Mouse (Mus musculus) G1E (cell line): ENCODE data around the gene Phkb. TPM values are rescaled to one million over a fixed set of nuclear protein-coding genes. Genes with fewer than 3 reads are reported as not detected.
A peak's percentile ranks its signal among the peaks of the same experiment; 100 is the strongest.

ENCODE experiments used
- ATAC-seq: 2 replicates; pipeline ENCODE4 v1.8.0; 2016; ENCODE audit warnings: mild to moderate bottlenecking; ENCODE audit not compliant: insufficient number of reproducible peaks, poor library complexity, low FRiP score, severe bottlenecking; ENCODE audit errors: extremely low read depth
- DNase-seq: peaks from one replicate; pipeline ENCODE4 v3.0.0; 2012; ENCODE audit warnings: low spot score
- H3K27me3 ChIP-seq: 2 replicates; pipeline ENCODE4 v1.6.1; 2012; ENCODE audit warnings: mild to moderate bottlenecking, low read length, inconsistent platforms; ENCODE audit not compliant: insufficient read depth
- H3K36me3 ChIP-seq: replicated peaks from 2 replicates; pipeline ENCODE3; 2012; ENCODE audit warnings: mild to moderate bottlenecking, inconsistent platforms
- H3K4me1 ChIP-seq: 2 replicates; pipeline ENCODE4 v1.6.1; 2012; ENCODE audit warnings: low read depth, low read length, inconsistent platforms, mixed read lengths; ENCODE audit not compliant: insufficient read depth
- H3K4me3 ChIP-seq: 2 replicates; pipeline ENCODE4 v1.5.1; 2012; ENCODE audit warnings: low read depth, mild to moderate bottlenecking, inconsistent platforms, low read length, moderate library complexity, mixed read lengths
- H3K9me3 ChIP-seq: replicated peaks from 2 replicates; pipeline ENCODE4 v1.6.1; 2012; ENCODE audit warnings: inconsistent platforms
- CTCF ChIP-seq: IDR thresholded peaks from 2 replicates; pipeline ENCODE4 v1.5.1; 2012; ENCODE audit warnings: low read depth, low read length, inconsistent platforms, mixed read lengths
- GATA1 ChIP-seq: IDR thresholded peaks from 2 replicates; pipeline ENCODE4 v1.6.1; 2012; ENCODE audit warnings: borderline replicate concordance, low read length, inconsistent platforms, mixed read lengths
- GATA2 ChIP-seq: IDR thresholded peaks from 2 replicates; pipeline ENCODE4 v1.6.1; 2012; ENCODE audit warnings: low read depth, low read length, inconsistent platforms, borderline replicate concordance
- POLR2AphosphoS5 ChIP-seq: IDR thresholded peaks from 2 replicates; pipeline ENCODE4 v1.6.1; 2012; ENCODE audit warnings: low read depth, low read length, inconsistent platforms; ENCODE audit not compliant: insufficient replicate concordance
- TAL1 ChIP-seq: conservative IDR thresholded peaks from 2 replicates; pipeline ENCODE4 v1.6.1; 2012; ENCODE audit warnings: low read depth, low read length, inconsistent platforms, mixed read lengths
- polyA plus RNA-seq: library from polyadenylated mRNA; stranded (reverse); fragments of >175 nt; gene quantifications from 2 replicates; pipeline ENCODE4 v1.2.3, GENCODE M21; 2012
- total RNA-seq, 2 experiments: library from RNA; stranded (forward) in 1 of 2; stranded (reverse) in 1 of 2; fragments of 200-1000 nt in 1 of 2; fragments of >200 nt in 1 of 2; fragmentation: Nextera tagmentation in 1 of 2; gene quantifications; 2 replicates each; pipeline ENCODE4 v1.2.3; 2014 to 2017

Phkb gene
- total and polyA plus RNA-seq, 3 experiments = 4.6 to 115 (median 52.1) TPM

DNA sequence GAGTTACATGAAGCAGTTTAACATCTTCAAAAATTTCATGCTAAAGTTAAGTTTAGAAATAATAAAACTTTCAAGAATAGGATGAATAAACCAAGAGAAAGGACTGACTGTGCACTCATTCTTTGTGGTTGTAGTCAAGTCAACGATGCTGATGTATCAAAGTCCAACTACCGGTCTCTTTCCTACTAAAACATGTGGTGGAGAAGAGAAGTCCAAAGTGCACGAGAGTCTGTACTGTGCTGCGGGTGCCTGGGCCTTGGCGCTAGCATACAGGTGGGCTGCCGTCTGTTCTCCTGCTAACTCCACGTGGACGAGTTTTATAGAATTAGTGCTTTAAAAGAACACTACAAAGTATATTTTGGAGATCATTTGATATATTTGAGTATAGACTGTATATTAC, 37.2 kb downstream of the Phkb start:
- TF ChIP-seq POLR2AphosphoS5 = no peak
- TF ChIP-seq GATA2 = no peak
- no peak for TF ChIP-seq TAL1
- TF ChIP-seq GATA1 = no peak
- TF ChIP-seq CTCF = no peak
- peaks cover 7% of the 10 kb centered on the region for H3K4me1 ChIP-seq
- no peaks in the 10 kb centered on the region for H3K27me3 ChIP-seq
- no peaks in the 10 kb centered on the region for H3K9me3 ChIP-seq
- H3K36me3 ChIP-seq = peaks cover 41% of the 10 kb centered on the region
- no peak overlapping the region for H3K4me3 ChIP-seq
- DNase-seq = no peak
- no peak for ATAC-seq

- H3K4me1 ChIP-seq = peaks cover 4% of the 10 kb centered on the region; the same call in 1 of the 2 replicates
- H3K4me3 ChIP-seq = no peak overlapping the region
- H3K9me3 ChIP-seq = no peaks in the 10 kb centered on the region
- H3K36me3 ChIP-seq = peaks cover 42% of the 10 kb centered on the region
- DNase-seq (no peak), ATAC-seq (peak; percentile 54)
- TF ChIP-seq CTCF (no peak), GATA1 (no peak), POLR2AphosphoS5 (no peak), GATA2 (no peak), TAL1 (peak; percentile 35; the same call in 1 of the 2 replicates)
- H3K27me3 ChIP-seq = no peaks in the 10 kb centered on the region
Observed at GRCm38 (mm10) chr8:85879624-85880023, 38.9 kb downstream of the Phkb start.

GRCm38 (mm10) chr8:85884811-85885210, 44.1 kb downstream of the Phkb start:
- Histone ChIP-seq H3K9me3 (no peaks in the 10 kb centered on the region), H3K4me3 (no peak overlapping the region), H3K27me3 (no peaks in the 10 kb centered on the region), H3K36me3 (peaks cover 35% of the 10 kb centered on the region), H3K4me1 (peaks cover under 1% of the 10 kb centered on the region; the same call in 1 of the 2 replicates)
- ATAC-seq (no peak), DNase-seq (no peak)
- TF ChIP-seq GATA1 = no peak
- no peak for TF ChIP-seq CTCF
- TF ChIP-seq POLR2AphosphoS5 = no peak
- TF ChIP-seq TAL1 = no peak
- no peak for TF ChIP-seq GATA2

- no peak overlapping the region for H3K4me3 ChIP-seq
- ATAC-seq (no peak), DNase-seq (no peak)
- no peaks in the 10 kb centered on the region for H3K27me3 ChIP-seq
- no peaks in the 10 kb centered on the region for H3K9me3 ChIP-seq
- TF ChIP-seq GATA1 (no peak), GATA2 (no peak), CTCF (no peak), TAL1 (no peak), POLR2AphosphoS5 (no peak)
- peaks cover 3% of the 10 kb centered on the region; the same call in 1 of the 2 replicates for H3K4me1 ChIP-seq
- H3K36me3 ChIP-seq = peaks cover 34% of the 10 kb centered on the region
Observed at GRCm38 (mm10) chr8:85897636-85898035, 56.9 kb downstream of the Phkb start.

- no peak overlapping the region for H3K4me3 ChIP-seq
- no peak for TF ChIP-seq POLR2AphosphoS5
- no peak for TF ChIP-seq GATA1
- no peak for TF ChIP-seq GATA2
- TF ChIP-seq CTCF = no peak
- no peak for TF ChIP-seq TAL1
- H3K27me3 ChIP-seq = no peaks in the 10 kb centered on the region
- no peak for ATAC-seq
- no peaks in the 10 kb centered on the region for H3K9me3 ChIP-seq
- H3K36me3 ChIP-seq = peaks cover 25% of the 10 kb centered on the region
- no peaks in the 10 kb centered on the region; the same call in 1 of the 2 replicates for H3K4me1 ChIP-seq
- no peak for DNase-seq
Observed at GRCm38 (mm10) chr8:85924991-85925390, 84.2 kb downstream of the Phkb start.

DNA sequence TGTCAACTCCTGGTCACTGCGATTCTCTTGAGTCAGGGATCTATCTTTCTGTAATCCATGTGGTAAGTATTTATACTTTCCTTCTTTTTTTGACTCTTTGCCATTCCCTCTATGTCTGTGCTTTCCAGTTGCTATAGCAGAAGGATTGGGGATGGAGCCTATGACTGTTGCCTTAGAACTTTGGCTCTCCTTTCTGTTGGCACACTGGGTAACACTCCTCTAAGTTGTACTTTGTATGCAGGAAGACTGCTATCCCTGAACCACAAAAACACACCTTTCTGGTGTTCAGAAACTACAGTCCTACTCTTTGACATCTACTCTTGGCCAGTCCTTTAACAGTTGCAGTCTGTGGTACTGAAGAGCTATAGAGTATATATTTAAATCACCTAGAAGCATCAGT, 84.8 kb downstream of the Phkb start:
- no peak for TF ChIP-seq POLR2AphosphoS5
- TF ChIP-seq GATA1 = no peak
- TF ChIP-seq TAL1 = no peak
- no peak for TF ChIP-seq GATA2
- TF ChIP-seq CTCF = no peak
- Histone ChIP-seq H3K27me3 (no peaks in the 10 kb centered on the region), H3K9me3 (no peaks in the 10 kb centered on the region), H3K4me3 (no peak overlapping the region), H3K36me3 (peaks cover 25% of the 10 kb centered on the region), H3K4me1 (no peaks in the 10 kb centered on the region; the same call in 1 of the 2 replicates)
- ATAC-seq (no peak), DNase-seq (no peak)

DNA sequence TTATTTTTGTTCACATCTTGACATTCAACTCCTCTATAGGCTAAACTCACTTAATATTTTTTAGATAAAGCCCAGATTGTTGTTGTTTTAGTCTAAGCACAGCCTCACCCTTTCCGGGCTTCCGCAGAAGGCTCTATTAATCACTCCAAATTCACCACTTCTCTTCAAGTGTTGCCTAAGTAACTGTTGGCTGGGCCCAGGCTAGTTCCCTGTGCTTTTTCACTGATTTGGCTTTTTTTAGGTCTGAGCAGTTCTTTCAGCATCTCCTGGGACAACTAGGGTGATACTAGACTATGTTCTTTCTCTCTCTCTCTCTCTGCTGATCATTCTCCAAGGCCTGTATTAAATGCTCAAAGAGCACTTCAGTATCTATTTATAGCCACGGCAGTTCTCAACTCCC, 85.3 kb downstream of the Phkb start:
- no peaks in the 10 kb centered on the region; the same call in 1 of the 2 replicates for H3K4me1 ChIP-seq

More for the DNA sequence above, 85.3 kb downstream of the Phkb start:
- TF ChIP-seq TAL1 (no peak), GATA2 (no peak), POLR2AphosphoS5 (no peak), GATA1 (no peak), CTCF (no peak)
- Histone ChIP-seq H3K4me3 (no peak overlapping the region), H3K36me3 (peaks cover 25% of the 10 kb centered on the region), H3K9me3 (no peaks in the 10 kb centered on the region), H3K27me3 (no peaks in the 10 kb centered on the region)
- ATAC-seq (no peak), DNase-seq (no peak)
